Mouse (Mus musculus) Patski (cell line): ENCODE measurements at regions not wholly inside any gene's neighbourhood (a gene's known extent, or its start where the extent isn't known, plus 50 kb on each side); places are given as distances from the start of the nearest gene placed in this dataset.

Experiments
- ATAC-seq: fragments of 100-300 bp; one replicate; pipeline ENCODE4 v1.8.0; 2021
- CTCF ChIA-PET: fragments of 350-600 bp; sonication (Branson Sonifier 250); formaldehyde crosslinking; loops from one replicate; lab custom pipeline; 2022; ENCODE audit warnings: inconsistent platforms; lab: Charles Lee
- POLR2A ChIA-PET: fragments of 350-600 bp; sonication (Branson Sonifier 250); formaldehyde crosslinking; loops from one replicate; lab custom pipeline; 2022; ENCODE audit warnings: antibody characterized with exemption, inconsistent platforms; lab: Charles Lee
- DNase-seq: peaks from one replicate; pipeline ENCODE4 v3.0.0-alpha.2; 2011; ENCODE audit warnings: low read depth, low spot score
- H3K27me3 ChIP-seq: fragments of 371-371 bp; one replicate; pipeline ENCODE4 v1.5.1; 2021
- CTCF ChIP-seq: fragments of 100-300 bp; IDR thresholded peaks from one replicate; pipeline ENCODE4 v1.5.1; 2021
- in situ Hi-C: fragments of 300-500 bp; cut with MboI; formaldehyde crosslinking; loops from 3 replicates; pipeline ENCODE4 v1.11.1; 2018; ENCODE audit warnings: low pct_unique_long_range_greater_than_20kb, mixed read lengths

- ChIA-PET CTCF (no interaction called here), POLR2A (no interaction called here)
- in situ Hi-C loops, result no loop called here
- no peaks in the 10 kb centered on the region for H3K27me3 ChIP-seq
- TF ChIP-seq CTCF, result no peak
- DNase-seq, result no peak
- no peak for ATAC-seq
These were observed 506.1 kb upstream of the Plxna2 start for GRCm38 (mm10) chr1:194111931-194112330.

GRCm38 (mm10) chr1:194109172-194110071, 508.6 kb upstream of the Plxna2 start:
- CTCF ChIA-PET, result interaction anchor here (1.0 to 1.3 kb wide), 3 partner anchors 13 to 67 kb away, joined by 3 read pairs; no protein-coding TSS in a partner anchor
- ATAC-seq, result peak; percentile 70
- H3K27me3 ChIP-seq, result no peaks in the 10 kb centered on the region
- in situ Hi-C loops, result no loop called here
- DNase-seq, result peak; percentile 13
- POLR2A ChIA-PET, result interaction anchor here (0.6 kb wide), 1 partner anchor 435 kb away, joined by 3 read pairs; no protein-coding TSS in a partner anchor
- TF ChIP-seq CTCF, result no peak

- TF ChIP-seq CTCF, result no peak
- ATAC-seq (no peak), DNase-seq (peak; percentile 24)
- H3K27me3 ChIP-seq, result no peaks in the 10 kb centered on the region
- ChIA-PET POLR2A (no interaction called here), CTCF (interaction anchor here (1.0 to 1.1 kb wide), 2 partner anchors 17 to 68 kb away, joined by 3 read pairs; no protein-coding TSS in a partner anchor)
- in situ Hi-C loops, result no loop called here
These were observed 509.9 kb upstream of the Plxna2 start for GRCm38 (mm10) chr1:194108132-194108531.

- DNase-seq (no peak), ATAC-seq (no peak)
- TF ChIP-seq CTCF, result no peak
- ChIA-PET POLR2A (no interaction called here), CTCF (interaction anchor here (1.1 to 2.1 kb wide), 2 partner anchors 12 to 16 kb away, joined by 3 to 5 read pairs; no protein-coding TSS in a partner anchor)
- H3K27me3 ChIP-seq, result no peaks in the 10 kb centered on the region
- in situ Hi-C loops, result no loop called here
These were observed 510.6 kb upstream of the Plxna2 start for GRCm38 (mm10) chr1:194107271-194107938.

GRCm38 (mm10) chr1:194089918-194090548, 528.0 kb upstream of the Plxna2 start:
- CTCF ChIA-PET, result interaction anchor here (1.2 kb wide), 2 partner anchors 11 to 13 kb away, joined by 4 to 5 read pairs; no protein-coding TSS in a partner anchor
- no peak for TF ChIP-seq CTCF
- in situ Hi-C loops, result no loop called here
- no peak for ATAC-seq
- no peaks in the 10 kb centered on the region for H3K27me3 ChIP-seq
- no peak for DNase-seq
- POLR2A ChIA-PET, result interaction anchor here (0.6 kb wide), 1 partner anchor 14 kb away, joined by 3 read pairs; no protein-coding TSS in a partner anchor

GRCm38 (mm10) chr1:194058512-194058911, 559.5 kb upstream of the Plxna2 start:
- CTCF ChIA-PET, result no interaction called here
- in situ Hi-C loops, result no loop called here
- POLR2A ChIA-PET, result no interaction called here
- no peak for TF ChIP-seq CTCF
- ATAC-seq (no peak), DNase-seq (no peak)
- H3K27me3 ChIP-seq, result peaks cover 11% of the 10 kb centered on the region

GRCm38 (mm10) chr1:194056544-194056943, 561.5 kb upstream of the Plxna2 start:
- CTCF ChIA-PET, result no interaction called here
- H3K27me3 ChIP-seq, result peaks cover 13% of the 10 kb centered on the region
- ATAC-seq, result no peak
- POLR2A ChIA-PET, result no interaction called here
- in situ Hi-C loops, result no loop called here
- no peak for TF ChIP-seq CTCF
- no peak for DNase-seq

- peaks cover 22% of the 10 kb centered on the region for H3K27me3 ChIP-seq
- in situ Hi-C loops, result no loop called here
- DNase-seq, result no peak
- no peak for ATAC-seq
- CTCF ChIA-PET, result interaction anchor here (1.6 kb wide), 1 partner anchor 20 kb away, joined by 3 read pairs; no protein-coding TSS in a partner anchor
- POLR2A ChIA-PET, result no interaction called here
- TF ChIP-seq CTCF, result no peak
These were observed 568.2 kb upstream of the Plxna2 start for GRCm38 (mm10) chr1:194049746-194050351.

- ATAC-seq, result no peak
- no peak for DNase-seq
- no peak for TF ChIP-seq CTCF
- peaks cover 11% of the 10 kb centered on the region for H3K27me3 ChIP-seq
- in situ Hi-C loops, result no loop called here
- ChIA-PET CTCF (no interaction called here), POLR2A (no interaction called here)
These were observed 576.3 kb upstream of the Plxna2 start for GRCm38 (mm10) chr1:194041393-194042352.
